Mouse (Mus musculus) brain, embryonic 14.5 days (tissue): ENCODE results near the gene Calu.

ENCODE experiments used
- CTCF ChIP-seq: fragments of 200-500 bp; IDR thresholded peaks from 2 replicates; pipeline ENCODE4 v1.5.1; 2012; ENCODE audit warnings: inconsistent platforms, mild to moderate bottlenecking, moderate library complexity, borderline replicate concordance; ENCODE audit not compliant: insufficient read depth, insufficient read length; ENCODE audit errors: extremely low read depth
- POLR2A ChIP-seq: fragments of 200-500 bp; IDR thresholded peaks from 2 replicates; pipeline ENCODE4 v1.6.1; 2012; ENCODE audit warnings: mild to moderate bottlenecking, inconsistent platforms, borderline replicate concordance; ENCODE audit not compliant: poor library complexity, insufficient read depth, insufficient read length, severe bottlenecking; ENCODE audit errors: extremely low read depth

GRCm38 (mm10) chr6:29415446-29415845 lies 67.6 kb downstream of the Calu start:
- TF ChIP-seq CTCF (no peak), POLR2A (no peak)
